16 mouse cellular contexts compared by ENCODE assay signal in genomic region chr3:81829966-81830599, GRCm38 (mm10).
A peak's percentile ranks its signal among the peaks of the same experiment; 100 is the strongest.
DNase-seq lines count a peak whose midpoint lies in the region; ATAC-seq and TF ChIP-seq lines count a peak whose summit lies in the region.
"Had no signal": no experiment of that assay in that cellular context is flagged by ENCODE, and none has a peak within 500 bp of the region (broad histone marks: within the 10 kb centered on the region; RNA-seq: fewer than 3 reads in every experiment).

No protein-coding gene starts in this region.

- no peak overlapping the region for H3K9ac ChIP-seq in hindbrain, embryonic 12.5 days
- no peak overlapping the region for H3K9ac ChIP-seq in hindbrain, embryonic 11.5 days (ENCODE audit: low read depth, low read length)
- H3K9ac ChIP-seq: embryonic facial prominence, embryonic 12.5 days; heart, embryonic 12.5 days had no signal

- no peak for TF ChIP-seq CTCF in left cerebral cortex, adult 2 months (IDR thresholded peaks at IDR 0.05)

- no peak overlapping the region for H3K4me2 ChIP-seq in hindbrain, embryonic 12.5 days (replicated peaks)
- H3K4me2 ChIP-seq in hindbrain, embryonic 11.5 days (replicated peaks; ENCODE audit: low read depth, low read length): no peak overlapping the region
- H3K4me2 ChIP-seq: embryonic facial prominence, embryonic 12.5 days; heart, embryonic 12.5 days had no signal

- no peak overlapping the region for H3K27ac ChIP-seq in hindbrain, embryonic 12.5 days
- no peak overlapping the region for H3K27ac ChIP-seq in hindbrain, embryonic 11.5 days (ENCODE audit: low read depth, low read length)
- peak overlapping the region; percentile 78 for H3K27ac ChIP-seq in left cerebral cortex, adult 2 months
- H3K27ac ChIP-seq: embryonic facial prominence, embryonic 12.5 days had no signal

- H3K9me3 ChIP-seq in hindbrain, embryonic 12.5 days (replicated peaks): no peaks in the 10 kb centered on the region
- no peaks in the 10 kb centered on the region for H3K9me3 ChIP-seq in hindbrain, embryonic 11.5 days (ENCODE audit: control insufficient read depth, low read length)
- H3K9me3 ChIP-seq: embryonic facial prominence, embryonic 12.5 days; heart, embryonic 12.5 days had no signal

- ATAC-seq in hindbrain, embryonic 12.5 days (ENCODE audit: low FRiP score): peak; percentile 69; the same call in 1 of the 2 replicates
- ATAC-seq in hindbrain, embryonic 11.5 days (ENCODE audit: low FRiP score): no peak
- ATAC-seq: intestine, embryonic 16.5 days had no signal

- H3K27me3 ChIP-seq in hindbrain, embryonic 12.5 days: no peaks in the 10 kb centered on the region
- H3K27me3 ChIP-seq in hindbrain, embryonic 11.5 days (ENCODE audit: control insufficient read depth, insufficient read depth, low read length): no peaks in the 10 kb centered on the region
- H3K27me3 ChIP-seq: embryonic facial prominence, embryonic 12.5 days; heart, embryonic 12.5 days had no signal

- no peak for DNase-seq in hindbrain, embryonic 11.5 days (ENCODE audit: low spot score)
- DNase-seq in right cerebral cortex, postnatal 36 days (ENCODE audit: low spot score in 2 of 2): peak; percentile 20 to 28
- DNase-seq in right cerebral cortex, postnatal 14 days: no peak
- DNase-seq in left cerebral cortex, adult 2 months (ENCODE audit: extremely low spot score in 1 of 2, low spot score in 2 of 2): no peak
- no peak for DNase-seq in adrenal gland, postnatal 10 days
- DNase-seq in urinary bladder, postnatal 14 days (ENCODE audit: low spot score): no peak
- no peak for DNase-seq in gastrocnemius, postnatal 4 days (ENCODE audit: low spot score in 2 of 2)
- DNase-seq: adrenal gland, postnatal 14 days; cerebellum, adult 18-20 months; kidney, postnatal 36 days; liver; lung, postnatal 4 days had no signal

- intact Hi-C loops in left cerebral cortex, adult 2 months (cut with DNase I): no loop called here

- H3K4me3 ChIP-seq in hindbrain, embryonic 12.5 days: no peak overlapping the region
- no peak overlapping the region for H3K4me3 ChIP-seq in hindbrain, embryonic 11.5 days (ENCODE audit: low read depth, low read length)
- H3K4me3 ChIP-seq in left cerebral cortex, adult 2 months: no peak overlapping the region
- H3K4me3 ChIP-seq: embryonic facial prominence, embryonic 12.5 days; heart, embryonic 12.5 days had no signal

- no peaks in the 10 kb centered on the region for H3K4me1 ChIP-seq in hindbrain, embryonic 12.5 days
- H3K4me1 ChIP-seq in hindbrain, embryonic 11.5 days (replicated peaks; ENCODE audit: control insufficient read depth, insufficient read depth, low read length): no peaks in the 10 kb centered on the region
- H3K4me1 ChIP-seq: embryonic facial prominence, embryonic 12.5 days; heart, embryonic 12.5 days had no signal

- H3K36me3 ChIP-seq in hindbrain, embryonic 12.5 days: no peaks in the 10 kb centered on the region
- H3K36me3 ChIP-seq in hindbrain, embryonic 11.5 days (ENCODE audit: control insufficient read depth, insufficient read depth, low read length): no peaks in the 10 kb centered on the region
- H3K36me3 ChIP-seq: embryonic facial prominence, embryonic 12.5 days; heart, embryonic 12.5 days had no signal

Comparison
In these comparisons a context has a peak if more than half of its experiments do, and no peak if none do; other contexts are left out.
1. DNase-seq: peak in right cerebral cortex, postnatal 36 days (2 of 2); none in hindbrain, embryonic 11.5 days (single experiment), right cerebral cortex, postnatal 14 days (single experiment), left cerebral cortex, adult 2 months (0 of 2), adrenal gland, postnatal 10 days (single experiment), urinary bladder, postnatal 14 days (single experiment) and gastrocnemius, postnatal 4 days (0 of 2).